Mouse (Mus musculus): ENCODE results near the gene Eml1.

GRCm38 (mm10) chr12:108503582-108503981, 132.8 kb downstream of the Eml1 start:
- no peak for TF ChIP-seq POLR2A (IDR thresholded peaks at IDR 0.05; ENCODE audit: borderline replicate concordance, control insufficient read depth, low read depth, low read length)
- no peak for TF ChIP-seq CTCF (IDR thresholded peaks at IDR 0.05; ENCODE audit: control insufficient read depth, insufficient read depth, low read length)

Measured in bone marrow, adult 2 months (tissue).